ENCODE assay signal across 8 mouse cellular contexts in the genomic region with DNA sequence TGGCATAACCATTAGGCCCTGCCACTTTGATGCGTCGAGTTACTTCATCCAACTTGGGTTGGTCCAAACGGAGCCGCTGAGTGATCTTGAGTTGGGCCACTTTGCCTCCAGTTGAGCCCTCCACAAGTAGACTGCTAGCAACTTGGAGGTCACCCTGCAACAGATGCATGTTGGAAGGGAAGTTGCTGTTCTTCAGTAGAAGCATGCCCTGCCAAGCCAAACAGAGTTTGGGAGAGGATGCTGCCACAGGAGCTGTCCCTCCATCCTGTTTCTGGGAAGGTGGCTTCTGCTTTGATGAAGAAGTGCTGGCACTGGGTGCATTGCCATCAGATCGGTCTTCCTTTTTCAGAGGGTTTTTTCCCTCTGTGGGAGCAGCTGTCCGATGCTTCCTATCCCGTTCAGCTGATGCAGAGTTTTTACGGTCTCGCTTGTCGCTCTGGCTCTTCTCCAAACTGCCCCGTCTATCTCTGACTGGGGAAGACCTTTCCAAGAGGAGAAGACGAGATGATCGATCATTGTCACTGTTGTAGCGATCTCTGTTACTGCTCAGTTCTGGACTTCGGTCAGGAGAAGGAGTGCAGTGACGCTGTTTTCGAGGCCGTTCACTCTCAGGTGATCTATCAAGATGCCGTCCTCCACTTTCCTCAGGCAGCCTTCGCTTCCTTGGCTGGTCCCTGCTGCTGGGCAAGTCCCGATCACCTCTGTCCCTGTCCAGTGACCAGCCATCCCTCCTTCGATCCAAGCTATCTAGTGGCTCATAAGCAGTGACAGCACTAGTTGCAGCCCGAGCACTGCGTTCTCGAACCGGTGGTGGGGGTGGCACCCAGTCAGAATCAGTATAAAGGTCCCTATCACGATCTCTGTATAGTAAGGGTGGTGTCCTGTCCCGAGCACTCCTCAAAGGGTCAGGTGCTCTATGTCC. TPM values are rescaled to one million over a fixed set of nuclear protein-coding genes. Genes with fewer than 3 reads are reported as not detected.
DNase-seq lines count a peak whose midpoint lies in the region; ATAC-seq lines count a peak whose summit lies in the region.

No protein-coding gene starts in this region.

- WGBS in forebrain, embryonic 14.5 days, result 85% methylated on average over 28 of the region's 28 CpGs
- WGBS in intestine, embryonic 16.5 days, result 46% methylated on average over 28 of the region's 28 CpGs
- 84% methylated on average over 28 of the region's 28 CpGs for WGBS in midbrain, embryonic 12.5 days

- no peaks in the 10 kb centered on the region for H3K9me3 ChIP-seq in forebrain, embryonic 14.5 days (replicated peaks; ENCODE audit: control insufficient read depth, low read length)
- no peaks in the 10 kb centered on the region for H3K9me3 ChIP-seq in intestine, embryonic 16.5 days (ENCODE audit: control insufficient read depth, low read length)
- H3K9me3 ChIP-seq in midbrain, embryonic 12.5 days, result no peaks in the 10 kb centered on the region

- H3K36me3 ChIP-seq in forebrain, embryonic 14.5 days (ENCODE audit: control insufficient read depth, insufficient read depth, low read length), result peaks cover 28% of the 10 kb centered on the region
- H3K36me3 ChIP-seq in intestine, embryonic 16.5 days (ENCODE audit: control insufficient read depth, insufficient read depth, low read length), result peaks cover 7% of the 10 kb centered on the region; the same call in 1 of the 2 replicates
- peaks cover 23% of the 10 kb centered on the region for H3K36me3 ChIP-seq in midbrain, embryonic 12.5 days

- DNase-seq in heart, adult 11 months, result peak; percentile 89
- DNase-seq in heart, adult 8-10 months (ENCODE audit: low spot score), result no peak
- peak; percentile 43 for DNase-seq in adrenal gland, postnatal 10 days
- no peak for DNase-seq in forebrain, embryonic 14.5 days (ENCODE audit: low spot score)
- DNase-seq in urinary bladder, postnatal 10 days (ENCODE audit: low spot score), result no peak
- DNase-seq in embryo, embryonic 11 days, result no peak

- no peak overlapping the region for H3K27ac ChIP-seq in forebrain, embryonic 14.5 days (ENCODE audit: low read depth, low read length)
- H3K27ac ChIP-seq in intestine, embryonic 16.5 days (ENCODE audit: low read length), result no peak overlapping the region
- no peak overlapping the region for H3K27ac ChIP-seq in midbrain, embryonic 12.5 days (replicated peaks)

- peak overlapping the region; percentile 86 for H3K9ac ChIP-seq in forebrain, embryonic 14.5 days (ENCODE audit: low read length)
- H3K9ac ChIP-seq in intestine, embryonic 16.5 days (ENCODE audit: low read depth, low read length), result peak overlapping the region; percentile 83
- peak overlapping the region; percentile 90 for H3K9ac ChIP-seq in midbrain, embryonic 12.5 days (replicated peaks)

- peaks cover 23% of the 10 kb centered on the region for H3K4me1 ChIP-seq in forebrain, embryonic 14.5 days (ENCODE audit: control insufficient read depth, insufficient read depth, low read length)
- peaks cover 19% of the 10 kb centered on the region for H3K4me1 ChIP-seq in intestine, embryonic 16.5 days (ENCODE audit: control insufficient read depth, insufficient read depth, low read length)
- H3K4me1 ChIP-seq in midbrain, embryonic 12.5 days, result peaks cover 33% of the 10 kb centered on the region

- H3K4me3 ChIP-seq in forebrain, embryonic 14.5 days (ENCODE audit: low read depth, low read length), result peak overlapping the region; percentile 96
- peak overlapping the region; percentile 77 for H3K4me3 ChIP-seq in intestine, embryonic 16.5 days (ENCODE audit: low read length)
- peak overlapping the region; percentile 94 for H3K4me3 ChIP-seq in midbrain, embryonic 12.5 days

- H3K4me2 ChIP-seq in forebrain, embryonic 14.5 days (ENCODE audit: low read length), result peak overlapping the region; percentile 84
- H3K4me2 ChIP-seq in intestine, embryonic 16.5 days (ENCODE audit: low read depth, low read length), result peak overlapping the region; percentile 86
- H3K4me2 ChIP-seq in midbrain, embryonic 12.5 days (replicated peaks), result peak overlapping the region; percentile 97

- no peaks in the 10 kb centered on the region for H3K27me3 ChIP-seq in forebrain, embryonic 14.5 days (replicated peaks; ENCODE audit: control insufficient read depth, insufficient read depth, low read length)
- no peaks in the 10 kb centered on the region for H3K27me3 ChIP-seq in intestine, embryonic 16.5 days (replicated peaks; ENCODE audit: control insufficient read depth, insufficient read depth, low read length)
- no peaks in the 10 kb centered on the region for H3K27me3 ChIP-seq in midbrain, embryonic 12.5 days

- ATAC-seq in forebrain, embryonic 14.5 days, result no peak
- ATAC-seq in intestine, embryonic 16.5 days, result no peak
- no peak for ATAC-seq in midbrain, embryonic 12.5 days (ENCODE audit: low FRiP score, low read depth)

RNA-seq across cellular contexts. Expression of gene Rbm15, which starts 2.7 kb away (rescaled TPM):
- 10 to 100 TPM; 21.6 to 23.9 (median 22.4) TPM for total RNA-seq in heart, adult 8-10 months (2022)
- total RNA-seq in adrenal gland, postnatal 10 days (2021), result 10 to 100 TPM; 35.7 to 39.0 TPM
- 9.1 and 10.2 TPM in 2 replicates for polyA plus RNA-seq in forebrain, embryonic 14.5 days (2014; fragmentation: Nextera tagmentation; extraction: Ambion mirVana)
- 11.1 and 11.5 TPM in 2 replicates for polyA plus RNA-seq in intestine, embryonic 16.5 days (2015; fragmentation: Nextera tagmentation; extraction: Ambion mirVana)
- polyA plus RNA-seq in midbrain, embryonic 12.5 days (2016; fragmentation: Nextera tagmentation; extraction: Ambion mirVana), result 15.7 and 17.5 TPM in 2 replicates

RNA-seq across cellular contexts. Expression of gene Slc16a4, which starts 39.7 kb away (rescaled TPM):
- total RNA-seq in heart, adult 8-10 months (2022), result under 1 TPM; 0.19 to 0.81 (median 0.44) TPM
- total RNA-seq in adrenal gland, postnatal 10 days (2021), result under 1 TPM; 0.60 to 0.73 TPM
- 2.2 and 2.6 TPM in 2 replicates for polyA plus RNA-seq in forebrain, embryonic 14.5 days (2014; fragmentation: Nextera tagmentation; extraction: Ambion mirVana)
- polyA plus RNA-seq in intestine, embryonic 16.5 days (2015; fragmentation: Nextera tagmentation; extraction: Ambion mirVana), result 1.5 and 1.7 TPM in 2 replicates
- 3.7 TPM in 2 replicates for polyA plus RNA-seq in midbrain, embryonic 12.5 days (2016; fragmentation: Nextera tagmentation; extraction: Ambion mirVana)

RNA-seq across cellular contexts. Expression of gene Lamtor5, which starts 52.1 kb away (rescaled TPM):
- 10 to 100 TPM; 64.5 to 71.1 (median 67.1) TPM for total RNA-seq in heart, adult 8-10 months (2022)
- total RNA-seq in adrenal gland, postnatal 10 days (2021), result 10 to 100 TPM; 71.5 to 73.4 TPM
- polyA plus RNA-seq in forebrain, embryonic 14.5 days (2014; fragmentation: Nextera tagmentation; extraction: Ambion mirVana), result 242 and 292 TPM in 2 replicates
- polyA plus RNA-seq in intestine, embryonic 16.5 days (2015; fragmentation: Nextera tagmentation; extraction: Ambion mirVana), result 208 and 217 TPM in 2 replicates
- 160 and 167 TPM in 2 replicates for polyA plus RNA-seq in midbrain, embryonic 12.5 days (2016; fragmentation: Nextera tagmentation; extraction: Ambion mirVana)

Comparison
In these comparisons a context has a peak if more than half of its experiments do, and no peak if none do; other contexts are left out.
1. DNase-seq: peak in heart, adult 11 months (single experiment) and adrenal gland, postnatal 10 days (single experiment); none in heart, adult 8-10 months (single experiment), forebrain, embryonic 14.5 days (single experiment), urinary bladder, postnatal 10 days (single experiment) and embryo, embryonic 11 days (single experiment).
2. Peak in every context shown above with its lines, with median percentiles within 50 percentile points of each other: H3K4me2 ChIP-seq, H3K4me3 ChIP-seq and H3K9ac ChIP-seq.